Mouse (Mus musculus) gastrocnemius, postnatal 36 days (tissue): ENCODE results near the gene Nacc2. TPM values are rescaled to one million over a fixed set of nuclear protein-coding genes. Genes with fewer than 3 reads are reported as not detected.
A peak's percentile ranks its signal among the peaks of the same experiment; 100 is the strongest.

Experiments
- DNase-seq, 2 experiments: peaks; one replicate each; pipeline ENCODE4 v3.0.0; 2022
- intact Hi-C: fragments of 180-260 bp; cut with DNase I; formaldehyde crosslinking; loops from one replicate; pipeline ENCODE4 v1.15.1; 2025
- total RNA-seq, 2 experiments: library from RNA; stranded (reverse); gene quantifications; 2 replicates each; pipeline ENCODE4 v1.2.3; 2021

Gene Nacc2
- total RNA-seq, 2 experiments from 2014 or later, result 16.3 to 27.7 TPM

DNA sequence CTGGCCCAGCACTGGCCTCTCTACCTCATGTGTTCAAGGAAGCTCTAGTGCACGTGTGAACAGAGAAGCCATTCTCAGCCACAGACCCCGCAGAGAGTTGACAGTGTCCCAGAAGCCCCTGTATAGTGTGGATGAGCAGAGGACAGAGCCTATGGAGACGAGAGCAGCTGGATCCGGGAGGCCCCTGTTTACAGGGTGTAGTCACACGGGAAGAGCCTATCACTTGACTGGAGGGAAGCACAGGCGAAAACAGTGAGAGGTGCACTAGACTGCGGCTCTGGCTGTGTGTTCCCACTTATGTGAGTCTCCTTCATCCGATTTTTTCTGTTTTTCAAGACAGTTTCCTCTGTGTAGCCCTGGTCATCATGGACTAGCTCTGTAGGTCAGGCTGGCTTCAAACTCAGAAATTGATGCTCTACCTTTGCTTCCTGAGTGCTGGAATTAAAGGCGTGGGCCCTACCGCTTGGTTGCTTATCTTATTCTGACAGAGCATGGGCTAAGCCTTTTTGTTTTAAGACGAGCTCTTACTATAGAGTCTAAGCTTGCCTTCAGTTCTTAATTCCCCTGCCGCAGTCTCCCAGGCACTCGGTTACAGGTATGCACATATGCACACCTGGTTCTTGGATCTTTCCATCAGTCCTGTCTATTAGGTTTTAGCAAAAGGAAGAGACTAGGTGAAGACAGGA lies 60.1 kb downstream of the Nacc2 start:
- DNase-seq, result no peak
- intact Hi-C loops, result no loop called here

DNA sequence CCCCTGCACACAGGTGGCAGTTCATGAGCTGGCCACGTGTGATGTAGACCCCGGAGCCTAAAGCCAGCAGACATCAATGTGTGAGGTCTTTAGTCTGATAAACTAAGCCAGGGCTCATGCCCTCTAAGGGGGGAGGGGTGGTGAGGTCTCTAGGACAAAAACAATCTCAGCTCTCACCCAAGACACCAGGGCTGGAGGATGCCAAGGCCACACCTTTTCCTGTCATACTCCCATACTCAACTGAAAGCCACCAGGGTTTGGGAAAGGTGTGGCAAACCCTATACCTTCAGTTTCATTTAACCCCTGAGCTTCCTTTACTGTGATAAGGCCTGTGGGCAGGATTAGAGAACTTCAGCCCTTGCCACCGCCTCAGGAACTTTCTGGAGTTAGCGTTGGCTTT lies 60.8 kb downstream of the Nacc2 start:
- intact Hi-C loops, result no loop called here
- no peak for DNase-seq

DNA sequence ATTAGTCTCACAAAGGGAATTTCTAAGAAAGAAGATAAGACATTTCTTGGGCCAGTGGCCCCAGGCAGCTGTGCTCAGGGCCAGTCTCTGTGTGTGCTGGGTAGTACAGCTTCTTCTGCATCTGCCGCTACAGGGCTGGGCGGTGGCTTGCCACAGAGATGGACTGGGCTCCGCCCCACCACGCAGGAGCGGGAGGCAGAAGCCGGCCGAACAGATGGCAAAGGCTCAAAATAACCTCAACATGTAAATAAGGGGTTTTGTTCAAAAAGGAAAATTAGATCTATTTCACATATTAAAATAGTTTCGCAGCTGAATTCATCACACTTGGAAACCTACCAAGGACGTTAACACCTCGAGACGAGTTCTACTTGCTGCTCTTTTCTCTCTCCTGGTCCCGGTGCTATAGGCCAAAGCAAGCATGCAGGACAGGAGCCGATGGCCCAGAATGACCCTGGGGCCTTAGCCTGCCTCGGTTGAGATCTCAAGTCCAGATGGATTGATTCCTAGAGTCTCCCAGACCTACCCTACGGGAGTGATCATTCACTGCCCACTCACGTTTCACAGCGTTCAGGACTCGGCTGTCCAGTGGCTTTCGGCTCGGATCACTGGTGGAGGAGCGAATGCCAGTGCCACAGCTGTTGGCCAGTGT lies 61.9 kb downstream of the Nacc2 start:
- intact Hi-C loops, result no loop called here

DNA sequence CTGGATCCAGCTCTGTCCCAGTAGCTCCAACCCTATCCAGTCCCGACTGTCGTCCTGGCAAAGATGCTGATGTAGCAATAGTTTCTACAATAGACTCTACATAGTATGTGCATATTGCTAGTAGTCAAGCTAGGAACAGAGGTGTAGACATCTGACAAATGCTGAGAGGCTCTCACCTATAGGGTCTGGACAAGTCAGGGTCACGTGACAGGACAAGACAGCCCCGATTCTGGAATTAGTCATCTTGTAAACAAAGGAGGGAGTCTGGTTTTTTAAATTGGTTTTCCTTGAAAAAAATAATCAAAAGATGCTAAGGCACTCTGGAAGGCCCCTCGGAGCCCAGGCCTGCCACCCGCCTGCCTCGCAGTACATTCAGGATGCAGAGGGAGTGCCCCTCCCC lies 66.0 kb downstream of the Nacc2 start:
- DNase-seq, result no peak
- intact Hi-C loops, result no loop called here

More for the DNA sequence above, 61.9 kb downstream of the Nacc2 start:
- DNase-seq, result no peak

DNA sequence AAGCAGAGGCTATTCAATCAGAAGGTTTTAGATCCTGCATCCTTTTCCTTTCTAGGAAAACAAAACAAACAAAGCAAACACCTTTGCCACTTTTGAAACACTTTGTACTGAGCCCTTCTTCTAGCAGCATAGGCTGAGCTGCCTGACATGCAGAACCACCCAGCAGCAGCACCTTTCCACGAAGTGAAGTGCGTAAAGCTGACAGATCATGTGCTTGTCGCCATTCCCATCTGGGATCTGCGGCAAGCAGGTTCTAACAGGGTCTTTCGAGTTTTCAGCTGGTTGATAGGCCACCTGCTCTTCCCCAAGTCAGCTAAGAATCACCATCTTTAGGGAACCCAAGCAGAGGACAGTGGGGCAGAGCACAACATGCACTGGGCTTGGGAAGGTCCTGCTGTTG lies 66.8 kb downstream of the Nacc2 start:
- intact Hi-C loops, result no loop called here

DNA sequence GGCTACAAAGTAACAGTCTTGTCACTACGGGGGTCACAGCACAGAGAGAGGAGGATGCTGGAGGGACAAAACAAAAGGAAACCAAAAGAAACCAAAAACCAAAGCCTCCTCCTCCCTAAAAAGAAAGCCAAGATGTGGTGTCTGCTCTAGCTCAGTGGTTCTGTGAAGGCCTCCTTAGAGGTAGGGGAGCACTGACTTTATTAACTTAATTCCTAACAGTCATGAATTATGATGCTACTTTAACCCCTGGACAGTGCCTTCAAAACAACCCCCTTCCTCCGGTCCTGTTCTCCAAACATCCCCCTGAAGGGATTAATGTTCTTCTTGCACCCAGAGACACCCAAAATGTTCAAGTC lies 67.3 kb downstream of the Nacc2 start:
- DNase-seq, result no peak
- intact Hi-C loops, result loop anchor here (1.0 kb wide), 1 partner anchor 87 kb away; no protein-coding TSS in a partner anchor

More for the DNA sequence above, 66.8 kb downstream of the Nacc2 start:
- no peak for DNase-seq

DNA sequence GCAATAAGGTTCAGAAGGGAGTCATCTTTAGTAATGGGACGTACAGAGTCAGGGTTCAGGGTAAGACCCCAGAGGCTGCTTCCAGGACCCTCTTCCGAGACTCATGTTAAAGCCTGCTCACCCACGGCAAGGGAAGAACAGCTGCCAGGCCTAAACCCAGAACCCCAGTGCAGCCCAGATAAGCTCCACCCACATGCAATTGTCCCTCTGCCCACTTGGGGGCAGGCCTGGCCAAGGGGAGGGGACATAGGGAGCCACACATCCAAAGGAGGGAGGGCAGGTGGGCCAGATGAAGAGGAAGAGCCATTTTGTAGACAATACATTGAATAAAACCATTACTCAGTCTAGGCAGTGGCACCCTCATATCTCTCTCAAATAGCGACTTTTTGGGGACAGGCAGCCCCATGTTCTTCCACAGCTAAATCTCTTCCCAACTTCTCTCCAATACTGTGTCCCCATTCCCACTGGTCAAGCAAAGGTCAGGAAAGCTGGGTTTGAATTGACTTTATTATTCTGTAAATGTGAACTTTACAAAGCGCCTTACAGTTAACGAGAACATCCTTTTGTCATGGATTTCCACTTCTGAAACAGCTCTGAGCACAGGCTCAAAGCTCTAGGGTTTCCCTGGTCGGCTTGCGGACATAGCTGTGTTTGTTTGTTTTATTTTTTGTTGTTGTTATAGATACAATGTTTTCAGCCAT lies 67.8 kb downstream of the Nacc2 start:
- peak; percentile 51 to 59 for DNase-seq
- intact Hi-C loops, result loop anchor here (1.0 kb wide), 1 partner anchor 87 kb away; no protein-coding TSS in a partner anchor

DNA sequence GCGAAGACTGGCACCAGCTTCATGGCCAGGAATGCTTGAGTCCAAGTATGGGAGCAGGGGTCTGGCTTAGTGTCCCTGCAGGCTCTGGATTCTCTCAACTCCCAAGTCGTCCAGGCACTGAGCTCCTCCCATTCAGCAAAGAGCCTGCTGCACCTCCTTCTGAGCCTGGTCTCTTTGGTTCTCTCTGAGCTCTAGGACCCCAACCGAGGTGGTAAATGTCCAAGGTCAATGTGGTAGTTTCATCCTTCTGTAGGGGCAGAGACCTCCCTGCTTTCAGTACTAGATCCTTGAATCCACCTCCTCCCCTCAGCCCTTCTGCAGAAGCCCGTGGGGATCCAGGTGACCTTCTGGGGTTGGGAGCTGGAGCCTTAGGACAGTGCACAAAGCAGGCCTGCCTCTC lies 70.2 kb downstream of the Nacc2 start:
- intact Hi-C loops, result no loop called here

DNA sequence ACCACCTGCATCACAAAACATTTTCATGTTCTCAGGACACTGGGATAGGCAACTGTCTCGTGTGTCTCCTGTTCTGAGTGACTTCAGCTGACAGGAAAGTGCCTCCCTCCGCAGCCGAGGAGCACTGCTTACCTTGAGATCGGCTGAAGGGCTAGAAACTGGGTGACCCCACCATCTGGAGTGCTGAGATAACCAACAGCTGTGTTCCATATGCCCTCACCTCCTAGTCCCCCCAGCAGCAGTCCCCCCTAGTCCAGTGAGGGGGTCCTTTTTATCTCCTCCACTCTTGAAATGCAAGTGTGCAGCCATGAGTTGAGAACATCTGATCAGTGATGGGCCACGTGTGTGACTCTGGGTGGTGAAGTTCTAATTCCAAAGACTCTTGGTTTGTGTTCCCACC lies 74.2 kb downstream of the Nacc2 start:
- DNase-seq, result no peak
- intact Hi-C loops, result loop anchor here (10.0 kb wide), 1 partner anchor 226 kb away; no protein-coding TSS in a partner anchor

More for the DNA sequence above, 70.2 kb downstream of the Nacc2 start:
- no peak for DNase-seq

DNA sequence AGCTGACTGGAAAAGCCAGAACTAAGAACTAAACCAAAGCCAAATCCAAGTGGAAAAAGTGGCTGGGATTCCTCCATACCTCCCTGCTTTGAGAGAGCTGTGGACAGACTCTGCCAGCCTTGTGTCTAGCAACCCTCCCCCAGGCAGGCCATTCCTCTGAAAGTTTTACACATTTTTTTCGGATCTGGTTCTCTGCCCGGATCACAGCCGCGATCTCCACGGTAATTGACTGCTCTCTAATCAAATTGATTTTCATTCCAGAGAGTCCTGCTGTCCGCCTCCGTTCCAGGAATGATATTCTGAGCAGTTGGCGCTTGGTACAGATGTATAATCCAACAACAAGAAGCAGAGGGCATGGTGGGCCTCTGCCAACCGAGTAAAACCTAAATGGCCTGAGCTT lies 78.8 kb downstream of the Nacc2 start:
- intact Hi-C loops, result loop anchor here (10.0 kb wide), 1 partner anchor 231 kb away; no protein-coding TSS in a partner anchor
- no peak for DNase-seq

DNA sequence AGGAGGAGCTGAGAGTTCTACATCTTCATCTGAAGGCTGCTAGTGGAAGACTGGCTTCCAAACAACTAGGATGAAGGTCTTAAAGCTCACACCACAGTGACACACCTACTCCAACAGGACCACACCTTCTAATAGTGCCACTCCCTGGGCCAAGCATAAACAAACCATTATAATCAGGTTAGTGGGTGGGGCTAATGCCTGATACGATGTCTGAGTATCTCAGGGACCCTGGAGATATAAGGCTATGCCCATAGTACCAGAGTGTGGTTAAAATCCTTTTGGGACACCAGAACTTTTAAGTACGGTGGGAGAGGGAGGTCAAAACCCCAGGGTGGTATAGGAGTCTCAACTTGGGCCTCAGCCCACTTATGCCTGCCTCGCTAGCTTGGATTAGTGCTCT lies 80.4 kb downstream of the Nacc2 start:
- intact Hi-C loops, result loop anchor here (10.0 kb wide), 1 partner anchor 232 kb away; no protein-coding TSS in a partner anchor
- DNase-seq, result no peak

DNA sequence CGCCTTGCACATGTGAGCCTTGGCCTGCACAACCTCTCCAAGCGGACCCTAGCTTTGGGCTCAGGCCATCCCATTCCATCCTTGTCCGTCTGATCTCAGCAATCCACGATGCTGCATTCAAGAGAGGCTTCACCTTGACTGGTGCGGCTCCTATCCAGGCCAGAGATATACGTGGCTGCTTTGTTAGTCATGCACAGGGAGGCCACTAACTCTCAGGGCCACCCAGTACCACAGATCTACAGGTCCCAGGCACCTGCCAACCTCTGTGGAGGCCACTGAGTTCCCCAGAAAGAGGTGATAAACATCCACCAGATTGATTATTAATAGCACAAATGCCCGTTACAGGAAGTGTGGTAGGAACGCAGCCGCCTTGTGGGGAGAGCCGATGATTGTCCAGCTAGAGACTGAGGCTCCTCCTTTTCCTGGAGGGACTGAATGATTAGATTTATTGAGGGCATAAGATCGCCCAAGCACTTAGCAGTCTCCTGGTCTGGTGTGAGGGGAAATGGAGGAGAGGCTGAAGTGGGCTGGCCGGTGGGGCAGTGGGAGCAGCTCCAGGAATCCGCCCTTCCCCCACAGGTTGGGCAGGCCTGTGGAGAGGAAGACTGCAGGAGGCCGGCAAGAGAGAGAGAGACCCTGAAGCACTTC lies 81.7 kb downstream of the Nacc2 start:
- no peak for DNase-seq
- intact Hi-C loops, result loop anchor here (10.0 kb wide), 1 partner anchor 234 kb away; no protein-coding TSS in a partner anchor

DNA sequence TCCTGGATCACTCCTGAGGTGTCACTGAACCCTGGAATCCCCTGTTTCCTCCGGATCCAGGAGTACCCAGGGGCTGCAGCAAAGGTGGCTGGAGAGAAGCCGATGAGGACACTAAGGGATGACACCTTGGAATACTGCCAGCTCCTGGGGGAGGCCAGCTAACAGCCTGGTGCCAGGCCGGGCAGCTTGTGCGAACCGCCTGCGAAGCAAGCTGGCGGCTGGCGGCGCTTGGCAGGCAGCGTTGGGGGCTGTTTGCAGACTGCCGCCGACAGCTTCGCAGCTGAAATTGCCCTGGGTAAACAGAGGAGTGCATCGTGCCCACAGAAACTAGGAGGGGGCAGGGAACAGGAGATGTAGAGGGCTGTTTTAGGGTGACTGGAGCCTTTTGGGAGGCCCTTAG lies 83.1 kb downstream of the Nacc2 start:
- intact Hi-C loops, result loop anchor here (10.0 kb wide), 1 partner anchor 235 kb away; no protein-coding TSS in a partner anchor
- no peak for DNase-seq

DNA sequence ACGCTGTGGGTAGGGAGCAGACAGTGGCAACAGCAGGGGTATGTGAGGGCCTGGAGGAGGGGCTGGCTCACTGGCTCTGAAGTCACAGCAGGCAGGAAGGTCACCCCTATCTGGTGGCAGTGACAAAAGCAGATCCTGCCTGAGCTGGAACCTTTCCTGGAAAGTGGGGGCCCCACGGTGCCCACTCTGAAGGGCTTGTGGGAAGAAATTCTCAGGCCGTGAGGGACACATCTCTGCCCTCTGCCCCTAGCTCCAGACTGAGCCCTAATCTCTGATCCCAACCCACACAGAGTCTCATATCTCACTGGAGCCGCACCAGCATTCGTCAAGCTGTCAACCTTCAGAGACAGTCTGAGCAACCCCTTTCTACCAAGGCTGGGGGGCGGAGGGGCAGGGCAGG lies 85.6 kb downstream of the Nacc2 start:
- no peak for DNase-seq
- intact Hi-C loops, result no loop called here

DNA sequence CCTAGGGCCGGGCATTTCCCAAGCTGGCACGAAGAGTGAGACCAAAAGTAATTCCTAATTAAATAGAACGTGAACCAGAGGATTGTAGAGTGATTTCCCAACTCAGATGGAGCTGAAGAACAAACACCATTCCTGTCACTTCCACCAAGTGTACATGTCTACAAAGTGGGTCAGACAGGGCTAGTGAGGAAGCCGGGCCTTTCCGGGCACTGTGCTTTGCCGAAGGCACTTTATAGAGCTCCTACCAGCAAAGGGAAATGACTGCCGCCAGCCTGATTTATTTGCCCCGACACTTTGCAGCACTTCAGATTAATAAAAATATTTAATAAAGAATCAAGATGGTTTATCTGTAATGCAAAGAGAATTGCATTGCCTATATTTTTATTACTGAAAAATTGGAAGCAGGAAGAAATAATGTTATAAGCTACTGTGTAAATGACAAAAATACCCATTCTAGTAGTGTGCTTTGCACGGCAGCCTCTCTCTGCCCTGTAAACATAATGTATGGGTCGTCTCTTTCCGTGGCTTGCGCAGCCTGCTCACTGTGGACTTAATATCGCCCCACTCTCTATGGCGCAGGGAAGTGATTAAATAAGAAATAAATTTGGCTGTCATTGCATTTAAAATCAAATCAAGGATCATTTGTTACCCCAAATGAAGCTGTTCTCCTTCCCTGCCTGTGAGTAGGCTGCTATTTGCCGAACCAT lies 88.5 kb downstream of the Nacc2 start:
- intact Hi-C loops, result no loop called here
- no peak for DNase-seq

DNA sequence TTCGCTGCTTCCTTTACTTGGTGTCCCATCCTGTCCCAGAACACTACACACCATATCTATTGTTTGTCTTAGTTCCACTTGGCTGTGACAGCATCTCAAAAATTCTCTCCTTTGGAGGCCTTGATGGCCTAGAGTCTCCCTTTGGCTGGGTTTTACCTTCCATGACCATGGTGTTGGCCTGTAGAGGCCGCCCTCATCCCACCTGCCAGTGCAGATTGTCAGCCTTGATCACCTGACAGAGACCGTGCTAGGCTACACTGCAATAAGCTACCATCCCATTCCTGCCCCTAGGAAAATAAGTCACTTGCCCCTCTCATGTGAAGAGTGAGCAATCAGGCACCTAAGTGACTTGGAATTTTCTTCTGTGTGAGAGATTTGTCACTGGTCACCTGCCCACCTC lies 92.7 kb downstream of the Nacc2 start:
- no peak for DNase-seq
- intact Hi-C loops, result no loop called here

DNA sequence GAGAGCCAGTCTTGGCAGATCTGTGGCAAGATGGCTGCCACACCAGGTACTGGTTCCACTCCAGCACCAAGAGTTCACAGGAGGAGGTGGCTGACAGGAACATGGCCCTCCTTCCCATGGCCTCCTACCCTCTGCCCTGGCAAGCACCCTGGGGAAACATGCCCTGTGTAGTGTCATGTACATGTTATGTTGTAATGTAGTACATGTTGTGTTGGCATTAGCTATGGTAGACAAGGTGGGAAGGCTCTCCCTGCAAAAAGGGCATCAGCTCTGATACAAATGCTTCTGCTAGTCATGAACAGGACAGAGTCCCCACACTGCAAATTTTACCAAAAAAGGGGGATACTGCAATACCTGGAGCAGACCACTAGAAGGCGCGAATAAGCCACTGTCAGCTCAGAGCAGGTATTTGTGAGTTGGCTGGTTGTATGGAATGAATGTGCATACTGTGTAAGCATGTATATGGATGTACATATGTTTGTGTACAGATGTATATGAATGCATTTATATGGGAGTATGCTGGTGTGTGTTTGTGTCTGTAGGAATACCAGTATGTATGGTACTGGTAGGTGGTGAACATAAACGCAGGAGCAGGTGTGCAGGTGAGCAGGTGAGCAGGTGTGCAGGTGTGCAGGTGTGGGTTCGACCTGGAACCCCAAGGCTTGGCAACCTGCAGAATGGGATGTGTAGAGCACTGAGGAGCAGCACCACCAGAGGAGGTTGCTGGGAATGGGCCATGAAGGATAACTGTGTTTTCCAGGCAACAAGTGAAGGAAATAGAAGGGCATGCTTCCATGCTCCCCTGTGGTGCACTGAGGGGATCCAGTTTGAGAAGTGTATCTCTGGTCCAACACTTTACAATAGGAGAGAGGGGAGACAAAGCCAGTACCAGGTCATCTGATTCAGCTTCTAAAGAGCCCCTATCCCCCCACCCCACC lies 98.6 kb downstream of the Nacc2 start:
- intact Hi-C loops, result loop anchor here (2.0 to 10.0 kb wide), 3 partner anchors 118 to 213 kb away; partner anchors contain the start of genes Qsox2 and Sohlh1
- no peak for DNase-seq

DNA sequence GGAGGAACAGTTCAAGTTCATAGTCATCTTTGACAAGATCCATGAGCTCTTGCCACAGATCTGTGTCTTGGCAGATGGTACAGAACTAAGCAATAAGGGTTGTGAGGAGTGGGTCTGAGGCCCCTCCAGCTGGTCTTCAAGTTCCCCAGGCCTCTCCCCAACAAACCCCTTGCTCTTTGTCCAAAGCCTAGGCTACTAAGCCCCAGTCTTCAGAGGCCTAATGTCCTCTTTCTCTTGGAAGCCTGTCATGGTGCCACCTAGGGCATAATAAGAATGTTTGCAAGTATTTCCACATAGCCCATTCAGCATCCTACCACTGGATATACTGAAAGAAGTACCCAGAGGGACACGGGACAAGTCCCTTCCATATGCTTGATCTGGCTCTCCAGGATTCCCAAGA lies 100.4 kb downstream of the Nacc2 start:
- intact Hi-C loops, result loop anchor here (5.0 to 10.0 kb wide), 2 partner anchors 178 to 215 kb away; partner anchors contain the start of genes Qsox2 and Sohlh1
- DNase-seq, result no peak

DNA sequence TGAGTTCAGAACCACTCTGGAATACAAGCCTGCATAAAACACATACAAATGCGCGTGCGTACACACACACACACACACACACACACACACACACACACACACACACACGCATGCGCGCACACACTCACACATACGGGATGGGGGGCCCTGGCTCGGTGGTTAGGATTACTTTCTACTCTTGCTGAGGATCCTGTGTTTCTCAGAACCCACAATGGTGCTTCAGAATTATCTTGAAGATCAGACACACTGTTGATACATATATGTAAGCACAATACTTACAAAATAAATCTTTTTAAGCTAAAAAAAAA lies 100.8 kb downstream of the Nacc2 start:
- intact Hi-C loops, result loop anchor here (5.0 to 10.0 kb wide), 2 partner anchors 177 to 215 kb away; partner anchors contain the start of genes Qsox2 and Sohlh1
- no peak for DNase-seq
